Mouse (Mus musculus) stomach, postnatal 0 days (tissue): ENCODE data around the gene Prlhr. TPM values are rescaled to one million over a fixed set of nuclear protein-coding genes. Genes with fewer than 3 reads are reported as not detected.
A peak's percentile ranks its signal among the peaks of the same experiment; 100 is the strongest.

ENCODE experiments used
- ATAC-seq: fragments of 200-750 bp; cut with Nextera tagmentation; 2 replicates; pipeline ENCODE4 v1.8.0; 2017; ENCODE audit not compliant: low FRiP score, low TSS enrichment
- DNase-seq: peaks from one replicate; pipeline ENCODE4 v3.0.0-alpha.2; 2016; ENCODE audit warnings: low spot score
- H3K27ac ChIP-seq: fragments of 300-500 bp; sonication (generic); replicated peaks from 2 replicates; pipeline ENCODE4 v1.5.1; 2014; ENCODE audit warnings: mild to moderate bottlenecking, control low read depth
- H3K27me3 ChIP-seq: fragments of 300-500 bp; sonication (generic); 2 replicates; pipeline ENCODE4 v1.6.1; 2014; ENCODE audit warnings: low read length; ENCODE audit not compliant: control insufficient read depth, insufficient read depth
- H3K36me3 ChIP-seq: fragments of 300-500 bp; sonication (generic); 2 replicates; pipeline ENCODE4 v1.6.1; 2014; ENCODE audit warnings: low read length, mixed read lengths; ENCODE audit not compliant: control insufficient read depth, insufficient read depth
- H3K4me1 ChIP-seq: fragments of 300-500 bp; sonication (generic); replicated peaks from 2 replicates; pipeline ENCODE4 v1.6.1; 2014; ENCODE audit warnings: antibody characterized with exemption; ENCODE audit not compliant: control insufficient read depth, insufficient read depth
- H3K4me2 ChIP-seq: fragments of 300-500 bp; sonication (generic); replicated peaks from 2 replicates; pipeline ENCODE4 v1.6.1; 2014; ENCODE audit warnings: low read depth, mild to moderate bottlenecking, control low read depth, moderate library complexity
- H3K4me3 ChIP-seq: fragments of 300-500 bp; sonication (generic); 2 replicates; pipeline ENCODE4 v1.5.1; 2014; ENCODE audit warnings: low read depth, low read length, control low read depth
- H3K9ac ChIP-seq: fragments of 300-500 bp; sonication (generic); 2 replicates; pipeline ENCODE4 v1.6.1; 2014; ENCODE audit warnings: mild to moderate bottlenecking, low read length, control low read depth, mixed read lengths
- H3K9me3 ChIP-seq: fragments of 300-500 bp; sonication (generic); 2 replicates; pipeline ENCODE4 v1.6.1; 2016; ENCODE audit warnings: low read length; ENCODE audit not compliant: control insufficient read depth
- CTCF ChIP-seq: IDR thresholded peaks from 2 replicates; pipeline ENCODE4 v1.5.1; 2016; ENCODE audit warnings: antibody characterized with exemption, low read depth, mild to moderate bottlenecking, moderate library complexity
- EP300 ChIP-seq: optimal IDR thresholded peaks from 2 replicates; pipeline ENCODE3; 2016; ENCODE audit warnings: antibody characterized with exemption
- WGBS: fragments of 180-500 bp; shearing (Covaris S2); extraction: QIAGEN DNeasy Blood & Tissue Kit; methylation state at CpG from one replicate; pipeline ENCODE4 v1.1.7; 2014; 5-methylcytosine and 5-hydroxymethylcytosine counted together
- polyA plus RNA-seq: library from polyadenylated mRNA; unstranded; fragments of >200 nt; fragmentation: Nextera tagmentation; extraction: Ambion mirVana; gene quantifications from 2 replicates; pipeline ENCODE4 v1.2.1, GENCODE M21; 2015

Gene Prlhr
- polyA plus RNA-seq, 1 experiment from 2014 or later: not detected

GRCm38 (mm10) chr19:60417611-60418010 is 50.5 kb downstream of the Prlhr start:
- no peaks in the 10 kb centered on the region for H3K4me1 ChIP-seq
- WGBS: 27% methylated on average over 1 of the region's 1 CpGs
- H3K9me3 ChIP-seq: no peaks in the 10 kb centered on the region
- H3K9ac ChIP-seq: no peak overlapping the region
- ATAC-seq: no peak
- DNase-seq: peak; percentile 16
- no peak overlapping the region for H3K27ac ChIP-seq
- H3K27me3 ChIP-seq: no peaks in the 10 kb centered on the region
- no peaks in the 10 kb centered on the region for H3K36me3 ChIP-seq
- TF ChIP-seq EP300: no peak
- peak; percentile 66 for TF ChIP-seq CTCF
- H3K4me2 ChIP-seq: no peak overlapping the region
- H3K4me3 ChIP-seq: no peak overlapping the region

Other genes starting within 250 kb of the Prlhr start
- gene Fam204a, start 241.6 kb downstream of the Prlhr start, polyA plus RNA-seq: 36.1 and 39.1 TPM in 2 replicates
- gene Cacul1, start 112.7 kb upstream of the Prlhr start, polyA plus RNA-seq: 10.9 and 11.0 TPM in 2 replicates